Mouse (Mus musculus) kidney, adult 8-10 months (tissue): ENCODE measurements around the gene Tmem231.
A peak's percentile ranks its signal among the peaks of the same experiment; 100 is the strongest.
"Not testable (repeated sequence)": the region's sequence is repeated elsewhere in the genome, so short reads cannot be mapped to it uniquely, and the experiment has no call there.

Experiments
- DNase-seq, 2 experiments: peaks; one replicate each; pipeline ENCODE4 v3.0.0; 2022

Gene Tmem231

DNA sequence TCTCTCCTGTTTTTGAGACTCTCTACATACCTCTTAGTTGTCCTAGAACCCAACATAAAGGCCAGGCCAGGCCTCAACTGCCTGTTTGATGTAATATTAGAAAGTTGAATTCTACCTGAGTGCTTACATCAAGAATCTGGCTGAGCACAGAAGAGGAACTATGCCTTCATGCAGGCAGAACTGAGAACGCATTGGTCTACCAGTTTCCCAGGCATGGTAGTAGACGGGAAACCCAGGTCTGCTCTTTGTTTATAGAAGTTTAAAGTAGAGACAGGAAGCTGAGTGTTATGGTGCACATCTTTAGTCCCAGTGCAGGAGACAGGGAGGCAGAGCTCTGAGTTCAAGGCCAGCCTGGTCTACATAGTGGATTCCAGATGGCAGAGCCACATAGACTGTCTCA is 13.5 kb upstream of the Tmem231 start:
- no peak for DNase-seq

DNA sequence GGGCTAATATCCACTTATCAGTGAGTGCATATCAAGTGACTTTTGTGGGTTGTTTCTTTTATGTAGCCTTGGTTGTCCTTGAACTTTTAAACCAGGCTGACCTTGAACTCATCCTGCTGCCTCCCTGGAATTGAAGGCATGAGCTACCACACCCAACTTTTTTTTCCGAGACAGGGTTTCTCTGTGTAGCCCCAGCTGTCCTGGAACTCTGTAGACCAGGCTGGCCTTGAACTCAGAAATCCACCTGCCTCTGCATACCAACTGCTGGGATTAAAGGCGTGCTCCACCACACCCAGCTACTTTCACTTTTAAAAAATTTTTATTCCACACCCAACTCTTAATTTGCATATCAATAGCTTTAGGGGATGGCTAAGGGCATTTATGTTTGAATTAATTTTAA is 9.9 kb upstream of the Tmem231 start:
- no peak for DNase-seq

DNA sequence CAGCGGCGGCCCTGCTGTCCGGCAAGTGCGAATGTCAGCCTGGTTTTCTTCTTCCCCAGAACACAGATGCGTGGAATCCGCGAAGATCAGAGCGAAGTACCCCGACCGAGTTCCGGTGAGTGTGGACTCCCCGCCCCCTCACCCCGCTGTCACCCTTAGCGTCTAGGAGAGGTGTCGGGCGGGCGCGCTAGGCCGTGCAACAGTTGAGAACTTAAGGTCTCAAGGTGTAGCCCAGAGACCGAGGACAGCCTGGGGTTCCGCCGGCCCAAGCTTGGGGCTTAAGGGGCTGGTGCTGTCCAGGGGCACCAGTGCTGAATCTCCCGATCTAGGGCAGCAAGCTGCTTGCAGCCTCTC is 7.4 kb upstream of the Tmem231 start:
- DNase-seq, result peak; percentile 32 to 50

DNA sequence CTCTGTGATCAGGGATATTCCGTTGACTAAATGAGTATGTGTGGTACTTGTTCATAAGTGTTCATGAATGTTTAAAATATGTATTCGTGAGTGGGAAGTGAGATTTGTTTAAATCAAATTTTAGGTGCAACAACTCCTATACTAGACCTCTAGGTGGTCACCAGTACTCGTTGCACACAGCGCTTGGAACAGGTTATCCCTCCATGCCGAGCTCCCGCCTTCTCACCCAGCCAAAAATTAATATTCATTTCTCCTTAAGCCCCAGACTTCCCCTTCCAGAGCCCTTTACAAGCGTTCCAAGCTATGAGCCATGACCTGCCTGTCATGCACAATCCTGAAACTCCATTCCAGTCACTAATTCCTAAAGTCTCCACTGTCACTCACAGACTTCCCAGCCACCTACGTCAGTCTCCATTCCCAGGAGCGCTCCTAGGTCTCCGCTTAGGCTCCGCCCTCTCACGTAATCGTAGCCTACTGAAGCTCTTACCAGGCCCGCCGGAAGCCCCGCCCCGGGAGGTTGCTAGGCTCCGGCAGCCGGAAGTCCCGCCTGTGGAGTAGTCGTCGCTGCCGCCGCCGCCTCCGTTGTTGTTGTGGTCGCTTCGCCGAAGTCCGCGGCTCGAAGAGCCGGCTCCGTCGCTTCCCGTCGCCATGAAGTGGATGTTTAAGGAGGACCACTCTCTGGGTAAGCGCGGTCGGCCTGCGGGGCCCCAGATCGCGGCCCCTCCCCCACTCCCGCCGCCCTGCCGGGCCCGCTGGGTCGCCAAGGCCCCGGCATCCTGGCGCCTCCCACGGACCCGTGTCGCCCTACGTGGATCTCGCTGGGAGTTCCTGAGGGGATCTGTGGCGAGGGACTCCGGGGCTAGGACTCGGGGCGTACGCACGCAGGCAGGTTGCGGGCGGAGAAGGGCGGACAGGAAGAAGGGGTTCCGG is 6.8 kb upstream of the Tmem231 start, which contains the start of gene Gabarapl2:
Gabarapl2 (plus strand) TSS at position 533 of the 930 bp plus-strand sequence.
- peak; percentile 98 for DNase-seq

DNA sequence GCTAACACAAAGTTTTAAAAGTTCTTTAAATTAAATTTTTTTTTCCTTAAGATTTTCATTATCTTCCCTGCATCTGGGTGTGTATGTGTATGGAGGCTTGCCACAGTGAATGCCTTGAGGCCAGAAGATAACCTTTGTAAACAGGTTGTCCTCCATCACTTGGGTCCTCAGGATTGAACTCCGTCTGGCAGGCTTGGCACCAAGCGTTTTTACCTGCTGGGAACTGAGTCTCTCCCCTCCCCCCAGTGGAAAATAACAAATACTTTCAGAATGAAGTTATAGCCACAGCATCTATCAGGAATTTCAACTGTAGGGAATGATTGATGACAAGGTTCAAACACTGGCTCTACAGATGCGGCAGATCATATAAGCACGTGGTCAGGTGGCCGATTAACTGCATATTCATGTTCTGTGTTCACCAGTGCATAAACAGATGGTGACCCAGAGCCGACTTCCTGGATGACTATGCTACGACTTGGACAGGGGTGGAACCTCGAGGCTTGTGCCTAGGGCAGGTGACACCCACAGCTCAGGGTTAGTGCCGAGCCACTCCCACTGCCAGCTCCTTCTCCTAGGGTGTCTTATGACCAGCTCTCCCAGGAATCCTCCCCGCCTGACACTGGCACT is 5.9 kb upstream of the Tmem231 start:
- DNase-seq, result peak; percentile 65 to 83

DNA sequence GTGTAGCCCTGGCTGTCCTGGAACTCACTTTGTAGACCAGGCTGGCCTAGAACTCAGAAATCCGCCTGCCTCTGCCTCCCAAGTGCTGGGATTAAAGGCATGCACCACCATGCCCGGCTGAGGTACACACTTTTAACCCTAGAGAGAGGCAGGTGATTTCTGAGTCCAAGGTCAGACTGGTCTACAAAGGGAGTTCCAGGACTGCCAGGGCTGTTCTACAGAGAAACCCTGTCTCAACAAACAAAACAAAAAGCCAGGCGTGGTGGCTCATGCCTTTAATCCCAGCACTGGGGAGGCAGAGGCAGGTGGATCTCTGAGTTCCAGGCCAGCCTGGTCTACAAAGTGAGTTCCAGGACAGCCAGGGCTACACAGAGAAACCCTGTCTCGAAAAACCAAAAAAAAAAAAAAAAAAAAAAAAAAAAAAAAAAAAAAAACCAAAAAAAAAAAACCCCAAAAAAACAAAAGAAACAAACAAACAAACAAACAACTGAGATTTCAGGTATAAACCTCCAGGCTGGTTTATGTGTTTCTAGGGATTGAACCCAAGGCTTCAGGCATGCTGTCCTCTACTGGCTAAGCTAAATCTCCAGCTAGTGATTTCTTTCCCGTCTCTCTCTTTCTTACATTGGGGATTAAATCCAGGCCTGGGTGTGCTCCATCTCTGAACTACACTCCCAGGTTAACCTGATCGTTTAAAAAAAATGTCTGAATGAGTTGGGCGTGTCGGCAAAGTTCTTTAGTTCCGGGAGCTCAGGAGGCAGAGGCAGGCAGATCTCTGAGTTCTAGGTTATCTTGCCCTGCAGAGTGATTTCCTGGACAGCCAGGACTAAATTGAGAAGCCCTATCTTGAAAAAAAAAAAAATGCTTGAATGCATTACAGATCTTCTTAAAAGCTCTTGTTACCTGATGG is 4.7 kb upstream of the Tmem231 start:
- DNase-seq, result not testable (repeated sequence)

DNA sequence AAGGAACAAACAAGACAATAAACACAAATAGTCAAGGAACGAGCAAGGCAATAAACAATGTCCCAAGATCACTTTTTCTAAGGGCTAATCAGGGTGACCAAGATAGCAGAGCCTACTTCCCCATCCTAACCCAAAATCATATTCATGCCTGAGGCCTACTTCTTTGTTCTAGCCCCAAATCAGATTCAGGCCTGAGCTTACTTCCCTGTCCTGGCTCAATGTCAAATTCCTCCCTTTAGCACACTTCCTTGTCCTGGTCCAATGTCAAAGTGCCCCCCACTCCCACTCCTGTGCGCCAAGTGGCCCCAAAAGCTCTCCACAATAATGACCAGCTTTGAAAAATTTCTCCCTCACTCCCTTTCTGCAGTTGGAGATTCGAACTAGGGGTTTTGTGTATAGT is 3.5 kb upstream of the Tmem231 start:
- no peak for DNase-seq

DNA sequence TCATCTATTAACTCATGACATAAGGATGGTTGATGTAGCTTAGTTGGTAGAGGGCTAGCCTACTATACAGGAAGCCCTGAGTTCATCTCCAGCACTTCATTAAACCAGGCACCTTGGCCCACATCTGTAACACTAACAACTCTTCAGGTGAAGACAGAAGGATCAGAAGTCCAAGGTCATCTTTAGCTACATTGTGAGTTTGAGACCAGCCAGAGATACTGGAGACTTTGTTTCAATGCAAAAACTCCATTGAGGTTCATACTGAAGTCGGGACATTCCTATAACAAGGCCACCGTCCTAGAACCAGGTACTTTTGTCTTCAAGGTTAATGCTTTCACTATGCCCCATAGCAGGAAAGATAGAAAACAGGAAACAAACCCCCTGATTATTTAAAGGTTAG is 520 bp upstream of the Tmem231 start:
- DNase-seq, result no peak

DNA sequence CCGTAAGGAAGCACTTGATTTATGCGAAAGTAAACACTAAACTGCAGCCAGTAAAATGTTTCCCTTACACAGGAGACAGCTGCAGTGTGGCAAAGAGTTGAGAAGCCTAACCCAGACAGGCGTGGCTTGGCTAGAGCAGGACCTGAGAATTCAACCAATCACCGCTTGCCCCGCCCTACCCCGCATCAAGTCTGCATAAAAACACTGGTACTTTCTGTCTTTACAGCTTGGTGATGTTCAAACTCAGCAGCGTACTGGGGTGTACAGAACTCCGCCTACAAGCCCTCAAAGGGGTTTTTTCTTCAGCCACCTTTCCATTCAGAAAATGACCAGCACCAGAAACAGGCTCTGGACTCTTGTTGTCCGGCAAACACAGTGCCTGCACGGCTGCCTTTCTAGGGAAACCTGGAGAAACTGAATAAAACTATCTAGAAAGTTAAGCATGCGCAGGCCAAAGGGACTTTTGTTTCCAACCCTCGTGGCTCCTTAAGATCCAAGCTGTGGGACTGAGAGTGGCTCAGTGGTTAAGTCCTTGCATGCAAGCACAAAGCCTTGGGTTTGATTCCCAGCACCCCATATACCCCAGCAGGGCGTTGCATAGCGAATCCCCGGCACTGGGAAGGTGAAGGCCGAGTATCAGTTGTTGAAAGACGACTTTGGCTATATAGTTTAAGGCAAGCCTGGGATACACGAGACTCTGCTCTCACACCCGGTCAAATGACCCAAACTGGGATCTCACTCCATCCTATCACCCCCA is 923 bp downstream of the Tmem231 start:
- peak; percentile 78 for DNase-seq

DNA sequence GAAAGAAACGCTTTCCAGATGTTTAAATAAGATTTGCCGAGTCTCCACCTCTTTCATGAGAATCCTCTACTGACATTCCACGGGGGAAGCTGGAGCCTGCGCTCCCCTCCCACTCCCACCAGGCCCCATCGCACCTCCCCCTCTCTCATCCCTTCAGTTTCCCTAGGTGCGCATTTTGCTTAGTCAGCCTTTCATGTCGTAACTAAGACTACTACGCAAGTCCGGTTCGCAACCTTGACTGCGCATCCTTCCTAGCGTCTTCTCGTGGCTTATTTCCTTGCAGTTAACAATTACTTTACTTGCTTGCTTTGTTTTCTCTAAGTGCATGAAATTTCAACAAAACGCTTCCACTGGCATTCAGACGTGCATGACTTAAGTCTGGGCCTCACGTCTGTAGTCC is 2.0 kb downstream of the Tmem231 start:
- DNase-seq, result no peak

DNA sequence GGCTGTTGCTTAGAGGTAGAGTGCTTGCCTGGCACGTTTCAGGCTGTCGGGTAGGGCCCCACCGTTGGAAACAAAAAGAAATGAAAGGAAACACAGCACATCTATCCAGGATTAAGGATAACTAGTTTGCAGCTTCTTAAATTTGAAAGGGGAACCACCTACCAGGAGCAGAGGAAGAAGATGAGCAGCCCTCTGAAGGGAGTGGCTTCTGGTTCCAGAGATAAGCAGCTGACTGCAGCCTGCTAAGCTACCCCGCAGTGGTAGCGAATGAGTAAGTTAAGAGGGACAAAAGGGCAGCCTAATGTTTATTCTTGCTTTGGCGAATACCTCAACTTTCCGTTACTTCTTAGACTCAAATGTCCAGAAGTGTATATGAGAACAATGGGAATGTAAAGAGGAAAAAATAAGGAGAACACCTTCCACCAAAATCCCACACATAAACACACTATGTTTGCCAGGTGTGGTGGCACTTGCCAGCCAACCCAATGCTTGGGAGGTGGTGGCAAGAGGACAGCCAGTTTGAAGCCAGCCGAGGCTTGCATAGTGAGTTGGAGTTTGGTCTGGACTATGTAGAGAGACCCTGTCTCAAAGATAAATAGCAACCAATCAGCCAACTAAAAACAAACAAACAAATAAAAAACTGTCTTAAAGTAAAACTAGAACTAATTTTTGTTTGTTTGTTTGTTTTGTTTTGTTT is 3.9 kb downstream of the Tmem231 start:
- no peak for DNase-seq

DNA sequence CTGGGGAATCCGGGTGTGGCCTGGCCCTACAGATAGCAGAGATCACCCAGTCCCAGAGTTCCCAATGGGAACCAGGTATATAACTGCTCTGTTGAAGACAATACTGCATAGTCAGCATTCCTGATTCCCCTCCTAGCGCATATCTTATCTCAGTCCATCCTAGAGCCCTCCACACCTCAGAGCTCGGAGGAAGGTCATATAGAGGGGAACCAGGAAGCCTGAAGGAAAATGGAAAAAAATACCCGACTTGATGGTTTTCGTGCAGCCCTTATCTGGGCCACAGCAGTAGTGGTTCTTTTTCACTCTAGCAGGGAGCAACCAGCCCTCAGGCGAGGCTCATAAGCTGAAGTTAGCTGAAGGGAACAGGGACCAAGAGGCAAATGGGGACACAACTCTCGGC is 8.7 kb downstream of the Tmem231 start:
- DNase-seq, result no peak

DNA sequence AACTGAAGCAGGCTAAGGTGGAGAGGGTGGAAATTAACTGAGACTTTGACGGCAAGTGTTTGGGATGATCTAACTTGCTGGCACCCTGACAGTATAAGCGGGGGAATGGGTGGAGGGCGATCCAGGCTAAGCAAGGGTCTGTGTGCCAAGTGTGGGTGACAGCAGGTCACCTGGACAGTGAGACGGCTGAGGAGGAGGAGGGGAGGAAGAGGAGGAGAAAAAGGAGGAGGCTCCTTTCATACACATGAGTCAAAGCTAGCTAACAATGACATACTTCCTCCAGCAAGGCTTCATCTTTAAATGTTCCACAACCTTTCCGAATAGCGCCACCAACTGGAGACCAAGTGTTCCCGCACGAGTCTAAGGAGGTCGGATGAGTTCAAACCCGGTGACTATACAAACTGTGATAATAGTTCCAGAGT is 10.3 kb downstream of the Tmem231 start:
- DNase-seq, result peak; percentile 33 to 39

DNA sequence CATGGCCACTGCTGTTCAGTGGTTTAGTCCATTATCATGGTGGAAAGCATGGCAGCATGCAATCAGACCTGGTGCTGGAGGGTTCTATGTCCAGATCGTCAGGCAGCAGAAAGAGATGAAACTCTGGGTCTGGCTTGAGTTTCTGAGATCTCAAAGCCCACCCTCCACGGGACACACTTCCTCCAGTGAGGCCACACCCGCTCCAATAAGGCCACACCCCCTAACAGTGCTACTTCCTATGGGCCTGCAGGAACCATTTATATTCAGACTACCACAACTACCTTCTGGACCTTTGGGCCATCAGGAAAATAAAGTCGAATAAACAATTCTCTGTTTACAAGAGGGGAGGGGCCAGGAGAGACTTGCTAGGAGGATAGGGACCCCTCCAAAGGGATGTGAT is 12.7 kb downstream of the Tmem231 start:
- DNase-seq, result no peak

DNA sequence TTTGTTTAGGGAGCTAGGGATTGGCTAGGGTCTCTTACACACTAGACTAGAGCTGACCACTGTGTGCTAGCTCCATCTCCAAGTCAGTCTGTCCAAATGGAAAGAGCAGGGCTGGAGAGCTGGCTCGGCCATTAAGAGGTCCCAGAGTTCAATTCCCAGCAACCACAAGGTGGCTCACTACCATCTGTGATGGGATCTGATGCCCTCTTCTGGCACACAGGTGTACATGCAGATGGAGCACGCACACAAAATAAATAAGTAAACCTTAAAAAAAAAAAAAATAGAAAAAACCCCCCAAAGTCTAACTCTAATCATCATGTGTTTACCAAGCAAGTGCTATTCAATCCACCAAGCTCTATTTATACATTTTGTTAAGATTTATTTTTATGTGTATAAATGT is 14.0 kb downstream of the Tmem231 start:
- DNase-seq, result no peak

DNA sequence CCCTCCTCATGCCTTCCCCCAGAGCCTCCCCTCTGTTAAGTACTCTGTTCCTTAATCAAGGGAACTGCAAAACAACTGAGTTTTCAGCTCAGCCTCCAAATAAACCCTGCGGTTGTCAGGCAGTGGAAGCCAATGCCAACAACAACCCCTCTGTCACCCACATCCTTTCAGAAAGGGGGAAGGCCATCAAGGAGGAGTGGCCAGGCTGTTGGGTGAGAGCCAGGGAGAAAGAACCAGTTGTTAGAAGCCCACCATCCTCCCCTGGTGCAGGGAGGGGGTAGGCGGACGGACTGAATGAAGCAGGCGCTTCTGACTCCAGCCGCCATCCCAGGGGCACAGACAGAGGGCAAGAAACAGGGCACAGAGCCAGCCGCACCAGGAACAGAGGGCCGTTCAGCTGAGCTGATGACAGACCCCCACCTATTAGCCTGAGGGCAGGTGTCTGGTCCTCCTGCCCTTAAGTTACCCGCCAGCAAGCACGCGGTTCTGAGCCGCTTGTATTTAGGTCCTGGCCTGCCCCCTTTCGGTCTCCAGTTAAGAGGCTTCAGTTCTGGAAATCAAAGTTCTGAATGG is 20.7 kb downstream of the Tmem231 start:
- DNase-seq, result no peak

DNA sequence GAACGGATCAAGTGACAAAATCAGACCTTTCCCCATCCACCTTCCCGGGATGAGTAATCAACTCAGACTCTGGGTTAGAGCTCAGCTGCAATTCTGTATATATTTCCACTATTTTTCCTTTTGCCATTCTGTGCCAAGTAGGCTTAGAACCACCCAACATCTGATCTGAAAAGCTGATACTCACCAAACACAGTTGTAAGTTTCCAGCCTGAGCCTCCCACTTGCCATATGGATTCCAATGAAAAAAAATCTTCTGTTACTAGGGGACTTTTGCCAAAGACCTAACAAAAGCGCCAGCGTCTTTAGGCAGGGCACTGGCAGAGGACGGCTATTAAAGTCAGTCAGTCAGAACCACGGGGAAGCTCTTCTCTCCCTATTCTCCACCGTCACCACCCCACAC is 22.1 kb downstream of the Tmem231 start:
- no peak for DNase-seq

DNA sequence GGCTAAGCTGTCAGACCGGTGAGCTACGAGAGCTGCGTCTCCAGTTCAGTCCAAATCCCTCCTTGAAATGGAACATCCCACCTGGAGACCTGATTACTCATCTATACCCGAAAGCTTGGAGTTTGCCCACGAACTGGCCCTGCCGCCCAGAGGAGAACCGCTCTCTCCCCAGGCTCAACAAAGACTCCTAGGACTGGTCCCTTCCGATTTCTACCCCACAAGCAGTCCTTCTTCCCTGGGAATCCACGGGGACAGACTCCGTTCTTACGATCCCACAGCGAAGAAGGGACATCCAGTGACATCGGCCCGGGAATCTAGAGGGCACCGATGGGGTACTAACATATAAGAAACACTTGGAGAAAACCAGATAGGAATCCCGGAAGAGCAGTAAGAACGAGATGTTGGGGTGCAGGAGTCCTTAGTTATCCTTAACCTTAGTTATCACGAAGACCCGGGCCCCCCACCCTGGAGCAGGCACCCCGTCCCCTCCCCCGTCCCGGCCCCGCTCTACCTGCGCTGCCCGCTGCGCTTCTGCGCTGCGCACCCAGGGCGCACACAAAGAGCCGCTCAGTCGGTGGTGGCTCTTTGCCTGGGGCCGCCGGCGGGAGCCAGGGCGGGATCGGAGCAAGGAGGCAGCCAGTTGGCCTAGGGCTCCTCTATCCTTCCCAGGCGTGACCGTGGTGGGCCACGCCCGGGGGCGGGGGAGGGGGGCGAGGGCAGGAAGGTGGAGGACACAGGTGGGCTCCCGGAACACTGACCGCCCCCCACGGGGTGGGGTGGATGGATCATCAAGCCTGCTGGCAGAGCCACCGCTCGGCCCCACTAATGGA is 23.8 kb downstream of the Tmem231 start, which contains the start of gene Chst5:
Chst5 (minus strand) TSS at position 827 of the 830 bp plus-strand sequence.
- DNase-seq, result no peak

DNA sequence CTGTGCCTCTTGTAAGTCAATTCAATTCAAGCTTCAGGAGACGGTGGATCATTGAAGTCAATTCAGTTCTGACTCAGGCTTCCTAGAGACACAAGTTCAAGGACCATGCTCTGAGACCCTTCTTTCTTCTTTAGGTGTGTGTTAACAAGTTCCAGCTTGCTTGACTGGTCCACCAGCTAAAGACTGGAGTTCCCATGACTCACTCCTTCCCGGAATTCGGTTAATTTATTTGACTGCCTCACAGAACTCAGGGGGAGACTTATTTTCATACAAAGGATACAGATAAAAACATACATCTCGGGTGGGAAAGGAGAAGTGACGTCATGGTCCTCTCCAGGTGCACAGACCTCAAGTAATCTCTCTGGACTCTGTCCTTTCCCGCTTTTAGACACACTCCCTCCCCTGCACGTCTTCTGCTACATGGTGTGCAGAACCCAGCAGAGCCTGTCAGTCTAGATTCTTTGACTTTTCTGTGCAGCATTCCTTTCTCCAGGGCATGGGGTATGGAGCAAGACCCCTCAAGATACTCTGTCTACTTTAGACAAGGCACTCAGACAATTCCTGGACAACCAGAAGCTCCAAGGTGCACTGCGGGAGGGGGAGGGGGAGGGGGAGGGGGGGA is 28.1 kb downstream of the Tmem231 start:
- DNase-seq, result no peak

DNA sequence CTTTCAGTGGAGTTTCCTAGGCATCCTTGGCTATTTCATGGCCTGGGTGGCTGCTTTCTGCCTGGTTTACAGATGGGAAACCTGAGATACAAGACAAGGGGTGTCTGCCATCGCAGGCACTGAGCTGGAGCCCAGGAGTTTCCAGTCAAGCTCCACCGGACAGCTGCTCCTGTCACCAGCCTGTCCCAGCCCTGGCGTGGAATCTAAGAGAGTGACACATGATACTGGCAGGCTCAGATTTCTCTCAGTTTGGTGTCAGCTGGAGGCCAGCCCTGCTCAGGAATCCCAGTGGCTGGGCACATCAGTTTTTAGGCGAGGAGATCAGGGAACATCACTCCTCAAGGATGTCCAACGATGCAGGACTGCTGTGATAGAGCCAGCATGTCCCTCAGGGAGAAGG is 31.6 kb downstream of the Tmem231 start:
- DNase-seq, result no peak
